Mouse (Mus musculus): ENCODE data around the gene Frat1. TPM values are rescaled to one million over a fixed set of nuclear protein-coding genes. Genes with fewer than 3 reads are reported as not detected.

Frat1 gene
- polyA plus RNA-seq, 1 experiment from 2014 or later: 9.1 TPM

DNA sequence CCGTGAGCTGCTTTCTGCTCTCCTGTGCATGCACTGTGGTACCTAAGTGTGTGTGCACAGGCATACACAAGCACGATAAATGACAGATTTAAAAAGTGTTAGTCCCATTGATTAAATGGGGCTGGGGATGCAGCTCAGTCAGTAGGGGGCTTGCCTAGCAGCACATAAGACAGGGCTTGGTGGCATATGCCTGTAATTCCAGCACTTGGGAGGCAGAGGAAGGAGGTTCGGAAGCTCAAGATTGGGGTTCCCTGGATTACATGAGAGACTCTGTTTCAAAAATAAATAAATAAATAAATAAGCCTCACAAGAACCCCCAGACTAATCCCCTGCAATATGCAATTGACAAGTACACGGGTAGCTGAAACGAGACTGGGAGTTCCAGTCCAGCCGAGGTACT, 29.3 kb upstream of the Frat1 start:
- H3K27me3 ChIP-seq: no peaks in the 10 kb centered on the region
- peak overlapping the region; percentile 16; the same call in 1 of the 2 replicates for H3K27ac ChIP-seq (replicated peaks)
- H3K4me3 ChIP-seq (replicated peaks): peak overlapping the region; percentile 96
- H3K36me3 ChIP-seq (replicated peaks): peaks cover 6% of the 10 kb centered on the region; the same call in 1 of the 2 replicates
- H3K9ac ChIP-seq: peak overlapping the region; percentile 97
- no peak for ATAC-seq (ENCODE audit: insufficient read depth)
- H3K4me2 ChIP-seq: peak overlapping the region; percentile 69
- 54% methylated on average over 6 of the region's 6 CpGs for WGBS (ENCODE audit: insufficient replicate concordance)
- H3K4me1 ChIP-seq (replicated peaks): peaks cover 58% of the 10 kb centered on the region
- H3K9me3 ChIP-seq (replicated peaks): no peaks in the 10 kb centered on the region

DNA sequence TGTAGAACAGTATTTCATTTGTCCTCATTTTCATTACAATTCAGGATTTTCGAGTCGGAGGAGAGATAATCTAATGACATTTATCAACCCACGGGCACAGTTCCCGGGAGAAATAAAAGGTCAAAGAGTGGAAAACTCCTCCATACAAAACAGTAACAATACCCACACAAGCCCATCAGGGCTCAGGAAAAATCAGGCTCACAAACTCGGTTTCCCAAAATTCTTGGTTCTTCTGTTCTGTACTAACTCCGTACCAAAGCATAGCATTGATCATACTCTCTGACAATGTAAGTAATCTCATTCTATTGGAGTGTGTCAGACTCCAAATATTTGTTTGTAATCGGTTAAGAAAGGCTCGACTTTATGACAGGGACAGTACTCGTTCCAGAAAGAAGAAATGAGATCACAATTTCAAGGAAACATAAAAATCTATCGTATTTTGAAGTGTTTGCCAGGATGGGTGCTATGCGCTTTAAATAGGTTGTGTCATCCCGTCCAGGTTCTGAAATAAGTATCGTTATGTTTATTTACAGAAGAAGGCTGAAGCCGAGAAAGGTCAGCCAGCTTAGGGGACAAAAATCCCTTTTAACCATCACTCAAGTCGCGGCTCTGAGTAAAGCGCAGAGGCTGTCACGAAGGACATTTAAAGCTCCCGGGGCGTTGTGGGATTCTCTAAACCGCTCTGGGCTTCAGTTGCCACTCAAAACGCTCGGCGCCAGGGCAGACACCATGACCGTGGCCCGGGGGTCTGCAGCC, 28.6 kb upstream of the Frat1 start:
- Histone ChIP-seq H3K4me3 (replicated peaks) (peak overlapping the region; percentile 96), H3K27me3 (no peaks in the 10 kb centered on the region), H3K36me3 (replicated peaks) (peaks cover 6% of the 10 kb centered on the region; the same call in 1 of the 2 replicates), H3K4me2 (peak overlapping the region; percentile 69), H3K9me3 (replicated peaks) (peaks cover 6% of the 10 kb centered on the region; the same call in 1 of the 2 replicates), H3K27ac (replicated peaks) (peak overlapping the region; percentile 89), H3K4me1 (replicated peaks) (peaks cover 51% of the 10 kb centered on the region), H3K9ac (peak overlapping the region; percentile 97)
- 4% methylated on average over 26 of the region's 26 CpGs for WGBS (ENCODE audit: insufficient replicate concordance)
- ATAC-seq (ENCODE audit: insufficient read depth): no peak

DNA sequence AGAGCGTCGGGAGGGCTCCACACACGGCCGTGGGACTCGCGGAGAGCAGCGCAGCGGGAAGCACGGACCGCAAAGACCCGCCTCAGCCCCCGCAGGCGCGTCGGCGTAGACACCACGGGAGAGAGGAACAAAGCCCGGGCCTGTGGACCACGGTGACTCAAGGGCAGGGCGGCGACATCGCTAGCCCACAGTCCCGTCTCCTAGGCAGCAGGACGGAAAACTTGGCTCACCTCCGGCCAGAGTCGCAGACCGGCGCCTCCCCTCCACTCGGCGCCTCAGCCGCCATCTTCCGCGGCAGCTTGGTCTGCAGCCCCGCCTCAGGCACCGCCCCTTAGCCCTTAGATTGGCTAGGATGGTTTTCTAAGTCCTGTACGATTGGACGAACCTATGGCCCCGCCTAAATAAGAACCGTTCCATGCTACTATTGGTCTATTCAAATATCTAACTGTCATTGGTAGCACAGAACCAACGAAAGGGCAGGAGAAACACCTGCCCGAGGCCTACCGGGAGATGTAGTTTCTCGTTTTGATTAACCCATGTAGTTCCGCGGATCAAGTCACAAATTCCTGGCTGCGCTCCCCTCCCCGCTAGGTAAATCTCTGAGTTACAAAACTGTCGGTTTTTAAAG, 27.9 kb upstream of the Frat1 start, which contains the start of gene Arhgap19:
Gene Arhgap19 (minus strand): TSS at position 306 of the 628 bp plus-strand sequence.
- Histone ChIP-seq H3K27ac (replicated peaks) (peak within 1 kb of the TSS; percentile 89), H3K36me3 (replicated peaks) (peaks cover 6% of the 10 kb centered on the region; the same call in 1 of the 2 replicates)

DNA sequence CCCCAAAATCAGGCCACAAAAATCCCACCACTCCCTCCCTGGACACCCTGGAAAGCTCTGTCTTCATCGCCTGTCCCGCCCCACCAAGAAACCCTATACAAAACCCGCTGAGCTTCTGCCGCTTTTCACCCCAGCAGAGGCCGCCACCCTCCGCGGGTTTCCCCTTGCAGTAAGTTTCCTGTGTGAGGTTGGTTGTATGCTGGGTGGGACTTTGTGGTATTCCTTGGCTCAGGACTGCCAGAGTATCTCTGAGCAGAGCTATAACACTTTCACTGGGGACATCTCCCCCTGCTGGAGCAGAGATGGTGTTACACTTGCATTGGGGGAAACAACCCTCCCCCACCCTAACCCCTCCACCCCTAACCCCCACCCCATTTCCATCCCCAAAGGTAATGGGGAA, 26.4 kb upstream of the Frat1 start:
- no peak overlapping the region for H3K4me3 ChIP-seq (replicated peaks)
- no peak overlapping the region for H3K27ac ChIP-seq (replicated peaks)
- no peaks in the 10 kb centered on the region for H3K36me3 ChIP-seq (replicated peaks)
- peaks cover 7% of the 10 kb centered on the region; the same call in 1 of the 2 replicates for H3K9me3 ChIP-seq (replicated peaks)
- 26% methylated on average over 7 of the region's 7 CpGs for WGBS (ENCODE audit: insufficient replicate concordance)
- peaks cover 52% of the 10 kb centered on the region for H3K4me1 ChIP-seq (replicated peaks)
- no peak for ATAC-seq (ENCODE audit: insufficient read depth)
- no peaks in the 10 kb centered on the region for H3K27me3 ChIP-seq
- H3K4me2 ChIP-seq: no peak overlapping the region
- H3K9ac ChIP-seq: no peak overlapping the region

More for the DNA sequence above, 27.9 kb upstream of the Frat1 start, which contains the start of gene Arhgap19:
- Histone ChIP-seq H3K4me3 (replicated peaks) (peak within 1 kb of the TSS; percentile 96), H3K9me3 (replicated peaks) (peaks cover 7% of the 10 kb centered on the region; the same call in 1 of the 2 replicates), H3K27me3 (no peaks in the 10 kb centered on the region), H3K4me2 (peak within 1 kb of the TSS; percentile 79), H3K4me1 (replicated peaks) (peaks cover 49% of the 10 kb centered on the region), H3K9ac (peak within 1 kb of the TSS; percentile 97)
- under 1% methylated on average over 48 of the region's 48 CpGs for WGBS (ENCODE audit: insufficient replicate concordance)
- peak; percentile 99 for ATAC-seq (ENCODE audit: insufficient read depth)

DNA sequence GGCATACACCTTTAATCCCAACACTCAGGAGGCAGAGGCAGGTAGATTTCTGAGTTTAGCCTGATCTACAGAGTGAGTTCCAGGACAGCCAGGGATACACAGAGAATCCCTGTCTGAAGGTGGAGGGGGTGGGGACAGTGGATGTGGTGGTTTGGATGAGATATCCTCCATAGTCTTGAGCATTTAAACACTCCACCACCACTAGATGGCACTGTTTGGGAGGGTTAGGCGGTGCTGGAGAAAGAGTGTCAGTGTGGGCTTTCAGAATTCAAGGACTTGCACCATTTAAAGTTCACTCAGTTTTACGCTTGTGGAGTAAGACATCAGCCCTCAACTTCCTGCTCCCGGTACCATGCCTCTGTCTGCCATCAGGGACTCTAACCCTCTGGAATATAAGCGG, 23.9 kb upstream of the Frat1 start:
- Histone ChIP-seq H3K9ac (no peak overlapping the region), H3K9me3 (replicated peaks) (peaks cover 7% of the 10 kb centered on the region; the same call in 1 of the 2 replicates), H3K36me3 (replicated peaks) (no peaks in the 10 kb centered on the region), H3K27me3 (no peaks in the 10 kb centered on the region), H3K4me2 (no peak overlapping the region), H3K4me3 (replicated peaks) (no peak overlapping the region), H3K27ac (replicated peaks) (no peak overlapping the region), H3K4me1 (replicated peaks) (peaks cover 42% of the 10 kb centered on the region)
- no peak for ATAC-seq (ENCODE audit: insufficient read depth)
- 93% methylated on average over 4 of the region's 4 CpGs for WGBS (ENCODE audit: insufficient replicate concordance)

DNA sequence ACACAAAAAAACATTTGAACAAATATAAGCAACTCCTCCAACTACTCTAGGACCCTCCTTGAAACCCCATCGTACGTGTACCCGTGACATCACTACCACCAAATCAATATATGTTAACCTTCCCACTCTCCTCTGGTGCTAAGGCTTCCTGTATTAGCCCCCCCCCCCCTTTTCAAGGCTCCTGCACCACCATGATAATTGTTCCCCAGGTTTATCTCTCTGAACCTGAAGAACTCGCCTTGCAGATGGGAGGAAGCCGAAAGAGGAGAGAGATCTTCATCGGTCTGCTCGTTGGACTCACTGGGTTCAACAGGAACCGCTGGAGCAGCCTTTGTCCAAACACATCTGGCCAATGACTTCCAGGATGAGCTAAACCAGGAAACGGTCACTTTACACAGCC, 22.3 kb upstream of the Frat1 start:
- ATAC-seq (ENCODE audit: insufficient read depth): peak; percentile 81
- Histone ChIP-seq H3K27ac (replicated peaks) (peak overlapping the region; percentile 76), H3K9ac (no peak overlapping the region), H3K4me3 (replicated peaks) (0 out of 2 replicates have a peak overlapping the region, but pooled peaks have one; percentile 9), H3K9me3 (replicated peaks) (peaks cover 7% of the 10 kb centered on the region; the same call in 1 of the 2 replicates), H3K4me1 (replicated peaks) (peaks cover 40% of the 10 kb centered on the region), H3K4me2 (peak overlapping the region; percentile 54), H3K36me3 (replicated peaks) (no peaks in the 10 kb centered on the region), H3K27me3 (no peaks in the 10 kb centered on the region)
- WGBS (ENCODE audit: insufficient replicate concordance): 20% methylated on average over 9 of the region's 9 CpGs

DNA sequence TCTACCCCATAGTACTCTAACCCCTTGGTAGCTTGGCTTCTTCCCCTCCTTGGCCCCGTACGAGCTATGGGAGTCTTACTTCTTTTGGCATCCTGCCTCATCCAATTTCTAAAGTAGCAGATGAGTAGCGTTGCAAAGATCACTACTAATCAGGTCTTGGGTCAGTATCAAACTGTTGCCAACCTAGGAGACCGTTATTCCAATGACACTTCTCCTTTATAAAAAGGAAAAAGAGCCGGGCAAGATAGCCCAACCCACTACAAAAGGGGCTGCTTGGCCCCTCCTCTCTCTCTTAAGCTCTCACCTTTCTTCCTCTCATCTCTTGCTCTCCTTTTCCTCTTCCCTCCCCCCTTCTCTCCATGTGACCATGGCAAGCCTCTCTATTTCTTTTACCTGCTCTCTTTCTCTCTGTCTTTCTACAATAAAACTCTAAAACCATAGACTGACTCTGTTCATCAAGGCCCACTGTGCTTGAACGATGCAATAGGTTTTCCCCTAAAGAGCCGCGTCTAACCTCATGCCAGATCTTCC, 21.6 kb upstream of the Frat1 start:
- H3K27ac ChIP-seq (replicated peaks): peak overlapping the region; percentile 76
- no peaks in the 10 kb centered on the region for H3K36me3 ChIP-seq (replicated peaks)
- ATAC-seq (ENCODE audit: insufficient read depth): no peak

DNA sequence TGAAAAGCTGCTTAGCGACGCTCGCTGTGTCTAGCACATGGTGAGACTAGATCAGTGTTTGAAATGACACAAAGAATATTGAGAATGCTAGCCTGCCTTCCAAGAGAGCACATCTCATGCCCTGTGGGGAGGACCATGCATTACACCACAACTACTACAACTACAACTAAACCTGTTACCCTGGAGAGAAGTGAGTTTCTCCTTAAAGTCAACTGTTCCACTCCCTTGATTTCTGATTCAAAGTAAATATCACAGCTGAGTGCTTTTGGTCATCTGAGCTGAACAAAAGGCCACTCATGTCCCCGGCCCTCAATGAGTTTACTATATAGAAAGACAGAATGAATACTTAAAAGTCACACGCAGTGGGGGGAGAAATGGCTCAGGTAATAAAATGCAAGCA, 19.7 kb upstream of the Frat1 start:
- no peak overlapping the region for H3K9ac ChIP-seq
- H3K4me3 ChIP-seq (replicated peaks): no peak overlapping the region
- peaks cover 46% of the 10 kb centered on the region for H3K4me1 ChIP-seq (replicated peaks)
- H3K27ac ChIP-seq (replicated peaks): no peak overlapping the region
- WGBS (ENCODE audit: insufficient replicate concordance): 85% methylated on average over 5 of the region's 5 CpGs
- H3K36me3 ChIP-seq (replicated peaks): no peaks in the 10 kb centered on the region
- no peak overlapping the region for H3K4me2 ChIP-seq
- H3K27me3 ChIP-seq: no peaks in the 10 kb centered on the region
- peaks cover 7% of the 10 kb centered on the region; the same call in 1 of the 2 replicates for H3K9me3 ChIP-seq (replicated peaks)
- ATAC-seq (ENCODE audit: insufficient read depth): no peak

More for the DNA sequence above, 21.6 kb upstream of the Frat1 start:
- WGBS (ENCODE audit: insufficient replicate concordance): 57% methylated on average over 8 of the region's 8 CpGs
- Histone ChIP-seq H3K9me3 (replicated peaks) (peaks cover 7% of the 10 kb centered on the region; the same call in 1 of the 2 replicates), H3K9ac (no peak overlapping the region), H3K27me3 (no peaks in the 10 kb centered on the region), H3K4me1 (replicated peaks) (peaks cover 40% of the 10 kb centered on the region), H3K4me2 (peak overlapping the region; percentile 54), H3K4me3 (replicated peaks) (no peak overlapping the region)

DNA sequence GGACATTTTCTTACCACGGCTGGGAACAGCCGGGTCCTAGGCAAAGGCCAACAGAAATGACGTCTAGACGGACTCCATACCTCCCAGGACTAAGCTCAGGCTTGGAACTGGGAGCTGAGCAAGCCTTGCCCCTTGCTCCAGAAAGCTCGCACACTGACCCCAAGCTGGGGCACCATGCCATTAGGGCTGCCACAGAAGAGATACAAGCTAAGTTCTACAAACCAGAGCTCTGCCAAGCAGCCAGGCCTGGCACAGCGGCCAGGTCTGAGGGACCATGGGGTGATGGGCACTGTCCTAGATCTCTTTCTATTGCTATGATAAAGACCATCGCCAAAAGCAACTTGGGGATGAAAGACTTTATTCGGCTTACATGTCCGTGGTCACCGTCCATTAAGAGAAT, 17.2 kb upstream of the Frat1 start:
- Histone ChIP-seq H3K4me1 (replicated peaks) (peaks cover 45% of the 10 kb centered on the region), H3K9me3 (replicated peaks) (no peaks in the 10 kb centered on the region), H3K9ac (no peak overlapping the region), H3K27me3 (no peaks in the 10 kb centered on the region), H3K4me2 (no peak overlapping the region), H3K27ac (replicated peaks) (no peak overlapping the region; the same call in 1 of the 2 replicates), H3K36me3 (replicated peaks) (no peaks in the 10 kb centered on the region), H3K4me3 (replicated peaks) (no peak overlapping the region)
- ATAC-seq (ENCODE audit: insufficient read depth): no peak
- 80% methylated on average over 10 of the region's 10 CpGs for whole genome bisulfite sequencing (ENCODE audit: insufficient replicate concordance)

DNA sequence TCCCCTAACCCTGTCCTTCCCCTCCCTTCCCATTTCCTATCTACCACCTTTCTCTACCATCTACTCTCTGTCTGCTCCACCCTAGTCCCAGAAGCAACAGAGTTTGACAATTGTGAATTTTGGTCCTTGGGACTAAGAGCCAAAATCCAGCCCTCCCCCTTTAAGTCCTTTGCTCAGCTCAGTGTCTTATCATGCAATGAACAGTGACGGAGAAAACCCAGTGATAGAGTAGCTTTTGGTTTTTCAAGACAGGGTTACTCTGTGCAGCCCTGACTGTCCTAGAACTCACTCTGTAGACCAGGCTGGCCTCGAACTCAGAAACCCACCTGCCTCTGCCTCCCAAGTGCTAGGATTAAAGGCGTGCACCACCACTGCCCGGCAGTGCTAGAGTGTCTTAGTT, 16.4 kb upstream of the Frat1 start:
- no peak overlapping the region for H3K27ac ChIP-seq (replicated peaks)
- no peak overlapping the region for H3K4me2 ChIP-seq
- H3K9me3 ChIP-seq (replicated peaks): no peaks in the 10 kb centered on the region
- ATAC-seq (ENCODE audit: insufficient read depth): peak; percentile 51; the same call in 1 of the 2 replicates
- H3K36me3 ChIP-seq (replicated peaks): no peaks in the 10 kb centered on the region
- no peak overlapping the region for H3K4me3 ChIP-seq (replicated peaks)
- no peak overlapping the region for H3K9ac ChIP-seq
- H3K4me1 ChIP-seq (replicated peaks): peaks cover 36% of the 10 kb centered on the region
- H3K27me3 ChIP-seq: no peaks in the 10 kb centered on the region
- 57% methylated on average over 4 of the region's 4 CpGs for WGBS (ENCODE audit: insufficient replicate concordance)

DNA sequence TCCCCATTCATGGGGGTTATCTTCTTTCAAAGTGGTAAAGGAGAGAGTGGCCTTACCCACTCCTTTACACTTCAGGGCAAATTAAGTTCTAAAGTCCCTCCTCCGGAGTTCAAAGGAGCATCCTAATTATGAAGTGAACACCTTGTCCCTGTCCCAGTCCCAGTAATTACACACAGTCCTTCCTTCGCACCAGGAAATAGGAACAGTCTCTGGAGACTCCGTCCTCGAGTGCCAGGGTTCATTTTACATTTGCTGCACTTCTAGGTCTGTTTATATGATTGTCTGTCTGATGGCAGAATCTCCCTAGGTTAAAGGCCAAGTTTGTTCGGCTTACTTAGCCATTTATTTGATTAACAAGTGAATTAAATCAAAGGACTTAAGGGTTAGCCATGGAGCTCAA, 13.4 kb upstream of the Frat1 start:
- no peak for ATAC-seq (ENCODE audit: insufficient read depth)

More for the DNA sequence above, 13.4 kb upstream of the Frat1 start:
- WGBS (ENCODE audit: insufficient replicate concordance): 65% methylated on average over 5 of the region's 5 CpGs
- Histone ChIP-seq H3K9ac (no peak overlapping the region), H3K4me2 (no peak overlapping the region), H3K27me3 (no peaks in the 10 kb centered on the region), H3K4me3 (replicated peaks) (no peak overlapping the region), H3K9me3 (replicated peaks) (no peaks in the 10 kb centered on the region), H3K4me1 (replicated peaks) (peaks cover 31% of the 10 kb centered on the region), H3K36me3 (replicated peaks) (no peaks in the 10 kb centered on the region), H3K27ac (replicated peaks) (no peak overlapping the region)

Measured in liver, embryonic 15.5 days (tissue).